Mouse (Mus musculus): Measurements from ENCODE around the gene Tpi1.
"Not testable (repeated sequence)": the region's sequence is repeated elsewhere in the genome, so short reads cannot be mapped to it uniquely, and the experiment has no call there.

The Tpi1 gene

DNA sequence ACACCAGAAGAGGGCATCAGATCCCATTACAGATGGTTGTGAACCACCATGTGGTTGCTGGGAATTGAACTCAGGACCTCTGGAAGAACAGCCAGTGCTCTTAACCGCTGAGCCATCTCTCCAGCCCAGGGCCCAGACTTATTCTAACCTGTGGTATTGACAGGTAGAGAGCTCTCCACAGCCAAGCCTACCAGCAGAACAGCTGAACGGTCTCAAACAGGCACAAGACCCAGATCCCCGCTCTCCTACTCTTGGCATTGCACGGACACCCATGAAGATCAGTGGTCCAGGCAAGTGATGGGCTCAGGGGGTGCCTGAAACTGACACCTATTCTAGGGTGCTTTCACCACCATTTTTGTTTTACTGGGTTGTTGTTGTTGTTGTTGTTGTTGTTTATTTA is 17.1 kb upstream of the Tpi1 start:
- DNase-seq (ENCODE audit: low spot score): not testable (repeated sequence)

DNA sequence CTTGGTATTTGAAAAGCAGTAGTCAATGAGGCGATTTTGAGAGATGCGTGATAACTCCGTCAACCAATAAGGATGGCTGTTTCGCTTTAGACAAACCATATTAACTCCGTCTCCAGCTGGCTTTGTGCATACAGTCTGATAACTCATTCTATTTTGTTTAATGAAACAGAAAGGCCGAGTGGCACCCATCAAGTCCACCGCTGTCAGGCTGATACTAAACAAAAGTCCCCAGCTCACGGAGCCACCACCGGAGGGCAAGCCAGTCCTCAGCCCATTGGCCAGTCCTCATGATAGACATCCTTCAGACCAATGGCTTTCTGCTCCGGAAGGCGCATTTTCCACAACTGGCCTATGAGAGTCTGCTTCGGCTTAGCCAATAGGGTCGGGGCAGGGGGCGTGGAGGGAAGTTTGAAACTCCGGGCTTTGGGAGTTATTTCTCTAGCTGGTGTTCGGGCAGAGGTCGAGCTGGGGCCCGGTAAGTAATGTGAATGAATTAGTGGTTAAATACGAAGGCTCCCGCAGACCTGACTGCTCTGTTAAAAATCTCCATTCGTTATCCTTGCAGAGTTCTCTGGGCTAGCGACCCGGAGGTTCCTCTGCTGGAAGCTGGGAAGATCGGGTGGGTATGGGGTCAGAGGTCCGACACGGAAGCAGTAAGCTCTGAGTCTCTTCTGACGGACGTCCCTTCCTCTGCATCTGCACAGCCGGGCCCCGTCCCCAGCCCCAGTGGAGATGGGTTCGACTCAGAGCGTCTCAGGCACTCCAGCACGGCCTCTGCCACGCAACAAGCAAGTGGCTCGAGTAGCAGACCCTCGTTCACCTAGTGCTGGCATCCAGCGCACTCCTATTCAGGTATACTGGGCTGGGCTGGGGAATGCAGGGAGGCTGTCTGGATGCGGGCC is 16.0 kb upstream of the Tpi1 start:
- peak; percentile 95 for DNase-seq (ENCODE audit: low spot score)

DNA sequence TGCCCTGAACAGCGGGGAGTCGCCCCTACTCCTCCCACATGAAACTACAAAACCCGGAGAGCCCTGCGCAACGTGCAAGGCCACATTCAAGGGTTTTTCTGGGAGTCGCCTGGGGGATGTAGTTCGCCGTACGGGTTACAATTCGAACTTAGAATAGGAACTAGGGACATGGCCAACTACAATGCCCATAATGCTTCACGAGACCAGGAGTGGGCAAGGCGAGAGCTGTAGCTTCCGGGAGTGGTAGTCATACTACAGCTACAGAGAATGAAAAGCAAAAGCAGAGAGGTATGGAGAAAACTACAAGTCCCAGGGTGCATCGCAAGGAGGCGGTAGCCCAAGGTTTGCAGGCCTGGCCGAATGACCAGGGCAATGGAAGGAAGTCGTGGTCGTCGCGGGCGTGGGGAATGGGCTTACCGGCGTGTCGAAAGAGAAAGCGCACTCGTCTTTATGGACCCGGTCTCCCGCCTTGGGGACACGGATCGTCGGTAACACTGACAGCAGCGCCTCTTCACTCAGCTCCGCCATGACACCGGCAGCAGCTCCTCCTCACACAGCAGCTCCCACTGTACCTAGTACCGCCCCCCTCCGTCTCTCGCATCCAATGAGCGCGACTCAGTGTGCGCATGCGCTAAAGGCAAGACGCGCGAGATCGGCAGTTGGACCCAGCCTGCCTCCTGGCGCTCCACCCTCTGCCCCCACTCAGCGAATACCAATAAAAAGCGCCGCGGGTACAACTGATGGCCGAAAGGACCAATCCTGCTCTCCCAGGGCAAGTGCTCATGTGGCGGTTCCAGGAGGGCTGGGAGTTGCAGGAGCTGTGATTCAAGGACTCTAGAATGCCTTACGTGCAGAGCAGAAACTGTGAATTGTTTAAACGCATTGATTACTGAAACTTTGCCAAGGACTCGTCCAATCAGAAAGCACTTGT is 15.0 kb upstream of the Tpi1 start, which contains the start of the genes Usp5 and Cdca3:
Usp5 (minus strand) TSS at position 617 of the 931 bp plus-strand sequence.
Cdca3 (plus strand) TSS at position 680 of the 931 bp plus-strand sequence.
- peak; percentile 99 for DNase-seq (ENCODE audit: low spot score)

DNA sequence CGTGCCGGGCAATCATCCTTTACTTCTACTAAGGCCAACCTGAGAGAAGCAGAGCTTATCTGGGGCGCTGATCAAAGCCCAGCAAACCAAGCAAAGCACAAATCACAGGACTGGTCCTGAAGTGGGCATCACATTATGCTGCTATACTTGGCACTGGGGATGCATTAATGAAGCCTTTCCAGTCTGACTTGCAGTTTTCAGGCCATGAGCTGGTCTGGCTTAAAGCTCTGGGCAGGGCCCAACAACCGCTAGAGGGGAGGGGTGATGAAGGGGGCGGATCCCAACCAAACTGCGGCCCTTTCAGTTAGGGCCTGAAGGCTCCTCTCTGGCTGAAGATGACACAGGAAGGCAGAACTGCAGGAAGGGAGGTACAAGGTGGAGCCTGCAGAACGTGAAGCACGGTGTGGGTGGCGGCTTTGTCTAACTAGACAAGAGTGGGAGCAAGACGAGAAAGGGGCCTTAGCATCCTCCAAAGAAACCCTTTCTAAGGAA is 14.1 kb upstream of the Tpi1 start:
- no peak for DNase-seq (ENCODE audit: low spot score)

DNA sequence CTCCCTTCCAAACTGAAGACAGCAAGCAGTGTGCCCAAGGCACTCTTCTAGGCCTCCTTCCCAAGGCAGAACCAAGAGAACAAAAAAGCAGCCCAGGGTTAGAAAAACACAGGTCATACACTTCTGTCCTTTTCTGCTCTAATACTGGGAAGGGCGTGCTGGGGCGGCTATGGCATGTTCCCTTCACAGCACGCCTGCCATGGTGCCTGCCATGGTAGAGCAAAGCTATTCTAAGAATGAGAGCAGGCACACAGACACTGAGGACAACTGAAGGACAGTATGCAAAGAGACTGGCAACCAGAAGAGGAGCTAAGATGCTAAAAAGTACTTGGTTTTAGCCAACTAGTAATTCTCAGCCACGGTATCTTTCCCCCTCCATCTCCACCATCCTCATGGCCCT is 8.0 kb upstream of the Tpi1 start:
- DNase-seq (ENCODE audit: low spot score): no peak

DNA sequence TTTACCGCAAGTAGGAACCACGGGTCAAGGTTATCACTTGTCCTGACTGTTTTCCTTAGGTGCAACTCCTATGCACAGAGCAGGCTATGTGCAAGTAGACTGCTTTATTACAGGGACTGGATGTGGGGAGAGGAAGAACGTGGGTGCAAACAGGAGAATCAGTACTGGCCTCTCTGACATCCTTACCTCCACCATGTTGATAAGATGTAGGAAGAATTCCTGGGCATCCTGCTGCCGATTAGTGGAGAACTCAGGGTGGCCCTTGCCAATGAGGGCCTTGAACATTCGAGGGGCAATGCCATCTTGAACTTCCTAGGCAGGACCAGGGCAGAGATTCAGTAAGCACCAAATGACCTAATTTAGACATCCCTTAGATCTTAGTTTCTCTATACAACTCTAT is 6.8 kb upstream of the Tpi1 start:
- DNase-seq (ENCODE audit: low spot score): no peak

DNA sequence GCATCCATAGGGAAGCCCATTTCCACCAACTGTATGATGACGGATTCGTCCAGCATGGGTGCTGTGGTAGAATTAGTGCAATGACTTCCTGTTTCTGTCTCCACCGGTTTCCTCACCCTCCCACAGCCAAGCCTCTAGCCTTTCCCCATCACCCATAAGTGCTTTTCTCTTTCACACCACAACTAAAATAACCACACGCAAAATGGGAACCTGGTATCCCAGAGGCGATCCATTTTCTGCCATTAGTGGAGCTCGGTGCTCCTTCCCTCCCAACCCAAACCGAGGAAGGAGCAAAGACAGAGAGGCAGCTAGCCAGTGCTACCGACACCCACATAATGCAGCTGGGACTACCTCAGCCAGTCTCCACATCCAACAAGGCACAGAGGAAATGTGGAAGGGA is 3.9 kb upstream of the Tpi1 start:
- DNase-seq (ENCODE audit: low spot score): no peak

DNA sequence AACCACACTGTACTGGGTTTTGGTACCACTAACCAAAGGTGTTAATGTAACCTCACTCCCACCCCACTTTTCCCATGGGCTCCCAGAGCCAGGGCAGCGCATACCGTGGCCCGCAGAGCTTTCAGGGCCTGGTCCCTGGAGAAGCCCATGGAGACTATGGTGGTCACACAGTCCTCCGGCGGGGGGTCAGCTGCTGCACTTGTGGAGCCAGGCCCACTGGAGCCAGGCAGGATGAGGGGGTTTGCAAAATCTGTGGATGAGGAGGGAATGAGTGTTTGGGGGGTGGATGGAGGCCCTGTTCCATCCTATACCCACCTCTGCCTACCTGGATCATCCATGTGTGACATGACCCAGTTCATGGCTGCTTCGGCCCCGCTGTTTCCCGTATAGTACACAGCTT is 3.5 kb upstream of the Tpi1 start:
- no peak for DNase-seq (ENCODE audit: low spot score)

DNA sequence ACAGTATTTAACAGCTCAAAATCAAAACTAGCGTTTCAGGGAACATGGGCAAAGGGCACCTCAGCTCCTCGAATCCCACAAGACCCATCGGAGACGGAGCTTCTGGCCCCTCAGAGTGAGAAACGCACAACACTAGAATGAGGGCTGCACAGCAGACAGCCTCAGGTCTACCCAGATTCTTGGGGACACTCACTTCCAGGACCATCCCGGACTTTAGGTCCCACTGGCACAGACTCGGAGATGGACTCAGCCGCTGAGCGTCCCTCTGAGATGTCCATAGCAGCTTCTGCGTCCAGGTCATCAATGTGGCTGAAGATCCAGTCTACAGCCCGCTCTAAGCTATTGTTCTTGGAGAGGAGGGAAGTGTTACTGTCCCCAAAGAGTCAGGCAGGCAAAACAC is 3.0 kb upstream of the Tpi1 start:
- no peak for DNase-seq (ENCODE audit: low spot score)

DNA sequence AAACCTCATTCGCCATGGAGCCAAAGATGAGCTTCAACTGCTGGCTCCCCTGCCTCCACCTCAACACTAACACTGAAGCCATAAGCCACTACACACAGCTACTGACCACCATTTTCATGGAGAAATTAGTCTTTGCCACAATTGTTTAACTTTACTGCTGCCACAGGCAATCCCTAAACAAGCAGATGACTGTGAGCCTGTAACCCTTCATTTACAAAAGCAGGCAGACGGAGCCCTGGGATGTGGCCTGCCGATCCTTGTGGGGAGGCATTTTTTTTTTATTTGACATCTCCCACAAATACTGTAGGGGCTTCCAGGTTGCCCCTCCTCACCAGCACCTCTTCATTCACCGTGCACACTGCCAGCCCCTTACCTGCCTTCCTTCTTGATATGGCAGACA is 2.5 kb upstream of the Tpi1 start:
- no peak for DNase-seq (ENCODE audit: low spot score)

DNA sequence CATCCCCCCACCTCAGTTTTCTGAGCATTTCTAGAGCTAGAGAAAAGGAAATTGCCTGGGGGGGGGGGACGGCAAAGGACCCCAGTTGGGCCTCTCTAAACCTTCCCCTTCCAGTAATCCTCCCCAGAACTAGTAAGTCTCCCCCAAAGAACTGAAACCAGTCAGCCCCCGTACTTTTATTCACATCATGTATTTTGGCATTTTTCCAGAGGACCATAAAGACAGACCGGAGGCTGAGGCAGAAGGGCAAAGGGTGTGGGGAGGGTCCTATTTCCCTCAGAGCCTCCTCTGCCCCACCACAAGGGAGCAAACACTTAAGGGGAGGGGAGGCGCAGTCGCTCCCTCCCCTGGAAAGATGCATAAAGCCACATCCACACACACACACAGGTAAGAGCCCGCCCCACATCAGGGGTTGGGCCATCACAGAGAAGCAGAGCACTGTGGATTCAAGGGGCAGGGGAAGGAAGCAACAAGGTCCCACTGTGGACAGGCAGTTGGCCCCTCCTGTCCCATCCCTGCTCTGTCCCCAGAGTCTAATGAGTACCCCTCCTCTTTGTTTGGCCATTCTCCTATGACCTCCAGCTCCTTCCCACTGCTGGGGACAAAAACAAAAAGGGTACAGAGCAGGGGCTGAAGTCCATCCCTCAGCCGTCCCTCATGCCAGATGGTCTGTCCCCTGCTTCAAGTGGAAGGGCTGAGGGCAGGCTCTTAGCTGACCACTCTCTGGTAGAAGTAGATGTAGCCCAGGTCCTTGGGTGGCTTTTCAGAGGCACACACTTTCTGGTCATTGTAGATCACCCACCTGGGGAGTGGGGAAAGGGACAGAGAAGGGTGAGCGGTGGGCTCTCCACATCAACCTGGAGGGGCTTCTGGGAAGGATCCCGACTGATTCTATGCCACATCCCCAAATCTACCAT is 1.0 kb upstream of the Tpi1 start:
- DNase-seq (ENCODE audit: low spot score): no peak

DNA sequence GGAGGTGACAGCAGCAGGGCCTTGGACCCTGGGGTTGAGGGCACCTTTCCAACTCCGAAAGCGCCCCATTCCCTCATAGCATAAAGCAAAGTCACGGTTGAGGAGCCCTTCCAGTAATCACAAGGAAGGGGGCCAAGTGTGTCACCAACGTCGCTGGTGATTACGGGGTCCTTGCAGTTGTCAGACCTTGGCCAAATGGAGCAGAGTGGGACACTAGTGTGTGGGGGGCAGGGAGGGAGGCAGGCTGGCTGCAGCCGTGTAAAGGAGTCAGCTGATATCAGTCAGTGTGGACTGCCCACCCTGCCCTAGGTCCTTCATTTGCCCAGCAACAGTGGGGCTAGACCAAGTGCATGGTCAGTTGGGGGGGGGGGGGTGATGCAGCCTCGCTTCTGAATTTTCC is 352 bp upstream of the Tpi1 start:
- no peak for DNase-seq (ENCODE audit: low spot score)

DNA sequence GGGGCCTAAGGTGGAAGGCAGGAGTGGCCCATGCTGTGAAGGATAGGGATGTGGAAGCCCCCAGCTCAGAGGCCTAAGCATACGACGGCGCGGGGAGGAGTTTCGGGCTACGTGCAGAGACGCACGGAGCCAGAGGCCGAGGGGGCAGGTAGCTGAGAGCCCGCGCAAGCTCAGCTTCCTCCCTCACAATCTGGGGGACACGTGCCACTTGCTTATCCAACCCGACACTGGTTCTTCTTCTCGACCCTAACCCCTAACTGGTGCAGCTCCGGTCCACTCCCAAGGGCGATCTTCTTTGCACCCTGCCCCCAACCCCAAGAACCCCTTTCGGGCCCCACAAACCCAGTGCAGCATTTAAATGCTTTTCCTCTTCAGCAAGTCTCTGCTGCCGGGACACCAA is 600 bp downstream of the Tpi1 start:
- no peak for DNase-seq (ENCODE audit: low spot score)

DNA sequence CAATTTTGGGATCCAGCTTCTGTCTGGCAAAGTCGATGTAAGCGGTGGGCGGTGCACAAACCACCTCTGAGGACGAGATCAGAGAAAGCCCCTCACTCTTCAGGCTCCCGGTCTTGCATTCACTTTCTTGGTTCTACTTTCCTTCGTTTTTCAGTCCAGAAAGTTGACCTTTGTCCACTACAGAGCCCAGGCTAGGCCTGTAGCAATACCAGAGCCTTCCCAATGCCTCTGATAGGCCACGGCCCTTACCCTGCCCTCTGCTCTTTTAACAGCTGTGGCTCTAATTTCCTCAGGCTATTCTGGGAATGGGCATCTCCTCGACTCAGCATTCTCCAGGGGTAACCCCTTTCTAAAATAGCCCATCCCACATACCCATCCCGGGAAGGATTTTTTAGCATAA is 1.2 kb downstream of the Tpi1 start:
- no peak for DNase-seq (ENCODE audit: low spot score)

DNA sequence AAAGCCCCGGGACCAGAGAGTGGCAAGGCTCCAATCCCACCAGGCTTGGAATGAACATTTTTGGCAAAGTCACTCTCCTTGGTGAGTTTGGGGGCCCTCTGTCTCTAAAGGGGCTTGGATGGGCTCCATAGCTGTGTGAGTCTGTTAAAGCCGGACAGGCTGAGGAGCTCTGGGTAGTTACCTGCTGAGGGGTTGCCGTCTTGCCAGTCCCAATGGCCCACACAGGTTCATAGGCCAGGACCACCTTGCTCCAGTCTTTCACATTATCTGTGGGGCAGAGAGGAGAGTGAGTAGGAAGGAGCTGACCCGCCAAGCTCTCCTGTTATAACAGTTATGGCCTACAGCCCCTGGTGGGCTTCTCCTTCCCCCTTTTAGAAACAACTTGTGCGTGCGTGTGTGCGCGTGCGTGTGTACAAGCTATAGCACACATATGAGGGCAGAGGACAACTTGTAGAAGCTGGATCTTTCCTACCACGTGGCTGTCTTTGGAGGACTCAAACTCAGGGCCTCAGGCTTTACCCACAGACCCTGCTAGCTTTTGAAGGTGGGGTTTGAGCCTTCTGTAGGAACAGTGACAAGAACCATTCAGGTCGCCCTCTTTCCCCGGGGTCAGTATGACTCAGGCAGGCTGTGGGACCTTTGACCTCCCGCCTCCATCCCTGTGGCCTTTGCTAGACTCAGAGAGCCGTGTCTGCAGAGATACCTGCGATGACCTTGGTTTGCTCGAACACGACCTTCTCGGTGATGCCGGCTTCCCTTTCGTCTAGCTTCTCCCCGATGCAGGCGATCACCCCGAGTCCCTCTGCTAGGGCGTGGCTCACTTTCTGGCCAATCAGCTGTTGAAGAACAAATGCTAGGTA is 2.2 kb downstream of the Tpi1 start:
- no peak for DNase-seq (ENCODE audit: low spot score)

DNA sequence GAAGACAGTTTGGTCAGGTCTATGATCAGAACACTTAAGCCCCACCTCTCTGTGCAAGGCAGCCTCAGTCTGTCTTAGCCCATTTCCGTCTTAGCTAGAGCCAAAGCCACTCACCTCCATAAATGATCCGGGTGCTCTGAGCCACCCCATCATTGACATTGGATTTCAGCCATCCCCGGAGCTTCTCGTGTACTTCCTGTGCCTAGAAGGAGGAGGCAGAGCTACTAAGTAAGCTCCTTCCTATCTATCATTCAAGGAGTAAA is 2.8 kb downstream of the Tpi1 start:
- DNase-seq (ENCODE audit: low spot score): no peak

DNA sequence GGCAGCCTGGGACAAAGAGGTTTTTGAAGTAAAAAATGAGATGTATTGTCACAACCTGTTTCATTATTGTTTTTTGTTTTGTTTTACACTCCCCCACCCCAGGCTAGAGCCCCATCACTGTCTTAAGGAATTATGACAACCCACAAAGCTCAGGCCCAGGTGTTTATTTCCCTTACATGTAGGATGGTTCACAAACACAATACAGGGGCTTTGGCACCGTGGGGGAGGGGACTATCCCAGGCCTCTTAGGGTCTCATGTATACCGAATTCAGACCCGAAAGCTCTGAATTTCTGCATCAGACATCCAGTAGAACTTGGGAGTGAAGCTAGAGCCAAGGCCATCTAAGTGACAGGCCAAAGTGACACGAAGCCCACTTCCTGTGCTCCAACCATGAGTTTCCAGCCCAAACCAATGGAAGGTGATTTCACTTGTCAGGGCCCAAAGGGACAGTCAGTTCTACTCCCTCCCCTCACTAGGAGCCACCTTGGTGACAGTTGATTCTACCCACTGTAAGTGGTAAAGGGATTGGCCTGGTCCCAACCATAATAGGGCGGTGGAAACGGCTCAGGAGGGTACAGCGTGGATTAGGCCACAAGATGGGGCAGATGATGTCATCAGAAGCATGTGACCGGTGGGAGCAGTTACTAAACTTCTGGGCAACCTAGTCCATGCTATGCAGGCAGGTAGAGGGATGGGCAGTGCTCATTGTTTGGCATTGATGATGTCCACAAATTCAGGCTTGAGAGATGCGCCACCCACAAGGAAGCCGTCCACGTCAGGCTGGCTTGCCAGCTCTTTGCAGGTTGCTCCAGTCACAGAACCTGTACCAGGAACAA is 3.3 kb downstream of the Tpi1 start:
- not testable (repeated sequence) for DNase-seq (ENCODE audit: low spot score)

DNA sequence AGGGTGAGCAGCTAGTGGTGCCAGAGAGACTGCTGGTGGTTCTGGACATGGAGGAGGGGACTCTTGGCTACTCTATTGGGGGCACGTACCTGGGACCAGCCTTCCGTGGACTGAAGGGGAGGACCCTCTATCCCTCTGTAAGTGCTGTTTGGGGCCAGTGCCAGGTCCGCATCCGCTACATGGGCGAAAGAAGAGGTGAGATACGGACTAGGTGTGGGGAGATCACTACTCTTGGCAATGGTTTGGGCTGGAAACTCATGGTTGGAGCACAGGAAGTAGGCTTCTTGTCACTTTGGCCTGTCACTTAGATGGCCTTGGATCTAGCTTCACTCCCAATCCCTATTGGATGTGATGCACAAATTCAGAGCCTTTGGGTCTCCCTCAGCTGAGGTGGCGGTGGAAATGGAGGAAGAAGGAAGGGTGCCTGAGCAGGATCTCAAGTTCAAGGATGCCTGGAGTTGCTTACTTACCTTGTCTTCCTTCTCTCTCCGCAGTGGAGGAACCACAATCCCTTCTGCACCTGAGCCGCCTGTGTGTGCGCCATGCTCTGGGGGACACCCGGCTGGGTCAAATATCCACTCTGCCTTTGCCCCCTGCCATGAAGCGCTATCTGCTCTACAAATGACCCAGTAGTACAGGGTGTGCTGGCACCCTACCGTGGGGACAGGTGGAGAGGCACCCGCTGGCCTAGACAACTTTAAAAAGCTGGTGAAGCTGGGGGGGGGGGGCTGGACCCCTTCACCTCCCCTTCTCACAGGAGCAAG is 4.1 kb downstream of the Tpi1 start:
- no peak for DNase-seq (ENCODE audit: low spot score)

DNA sequence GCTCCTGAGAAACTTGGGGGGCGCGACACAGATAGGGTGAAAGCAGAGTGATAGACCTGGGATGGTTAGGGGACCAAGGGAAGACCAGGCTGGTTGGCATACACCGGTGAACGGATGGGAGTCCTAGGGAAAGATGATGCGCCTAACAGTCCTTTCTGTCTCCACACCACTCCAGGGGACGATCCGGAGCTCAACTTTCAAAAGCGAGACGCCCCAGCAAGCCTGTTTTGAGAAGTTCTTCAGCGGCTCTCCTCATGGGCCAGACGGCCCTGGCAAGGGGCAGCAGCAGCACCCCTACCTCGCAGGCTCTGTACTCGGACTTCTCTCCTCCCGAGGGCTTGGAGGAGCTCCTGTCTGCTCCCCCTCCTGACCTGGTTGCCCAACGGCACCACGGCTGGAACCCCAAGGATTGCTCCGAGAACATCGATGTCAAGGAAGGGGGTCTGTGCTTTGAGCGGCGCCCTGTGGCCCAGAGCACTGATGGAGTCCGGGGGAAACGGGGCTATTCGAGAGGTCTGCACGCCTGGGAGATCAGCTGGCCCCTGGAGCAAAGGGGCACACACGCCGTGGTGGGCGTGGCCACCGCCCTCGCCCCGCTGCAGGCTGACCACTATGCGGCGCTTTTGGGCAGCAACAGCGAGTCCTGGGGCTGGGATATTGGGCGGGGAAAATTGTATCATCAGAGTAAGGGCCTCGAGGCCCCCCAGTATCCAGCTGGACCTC is 4.9 kb downstream of the Tpi1 start:
- DNase-seq (ENCODE audit: low spot score): no peak
